Mouse (Mus musculus) ES-Bruce4 (cell line): Measurements from ENCODE around the gene Catsper3. TPM values are rescaled to one million over a fixed set of nuclear protein-coding genes. Genes with fewer than 3 reads are reported as not detected.

Source experiments
- H3K27ac ChIP-seq: 2 replicates; pipeline ENCODE4 v1.5.1; 2012; ENCODE audit warnings: low read length, inconsistent platforms; ENCODE audit not compliant: insufficient read depth
- H3K27me3 ChIP-seq: 2 replicates; pipeline ENCODE4 v1.6.1; 2012; ENCODE audit warnings: mild to moderate bottlenecking, low read length, inconsistent platforms; ENCODE audit not compliant: control insufficient read depth, poor library complexity, insufficient read depth, severe bottlenecking
- H3K36me3 ChIP-seq: 2 replicates; pipeline ENCODE4 v1.6.1; 2012; ENCODE audit warnings: inconsistent platforms, mild to moderate bottlenecking, low read length, moderate library complexity; ENCODE audit not compliant: control insufficient read depth, poor library complexity, insufficient read depth, severe bottlenecking
- H3K4me1 ChIP-seq: one replicate; pipeline ENCODE4 v1.8.1; 2011; ENCODE audit warnings: low read length; ENCODE audit not compliant: control insufficient read depth, insufficient read depth
- H3K4me3 ChIP-seq: 2 replicates; pipeline ENCODE4 v1.5.1; 2011; ENCODE audit warnings: low read depth, mild to moderate bottlenecking, low read length
- H3K9ac ChIP-seq: 2 replicates; pipeline ENCODE4 v1.6.1; 2012; ENCODE audit warnings: low read depth, mild to moderate bottlenecking, inconsistent platforms; ENCODE audit not compliant: poor library complexity, severe bottlenecking
- H3K9me3 ChIP-seq: replicated peaks from 2 replicates; pipeline ENCODE4 v1.6.1; 2012; ENCODE audit warnings: mild to moderate bottlenecking, low read length, inconsistent platforms; ENCODE audit not compliant: control insufficient read depth, poor library complexity, insufficient read depth, severe bottlenecking
- CTCF ChIP-seq: IDR thresholded peaks from one replicate; pipeline ENCODE4 v1.8.1; 2011; ENCODE audit warnings: low read depth, low read length
- EP300 ChIP-seq: IDR thresholded peaks from 2 replicates; pipeline ENCODE4 v1.6.1; 2011; ENCODE audit warnings: low read depth, low read length; ENCODE audit not compliant: insufficient read depth
- POLR2A ChIP-seq: IDR thresholded peaks from one replicate; pipeline ENCODE4 v1.8.1; 2011; ENCODE audit warnings: low read length; ENCODE audit not compliant: insufficient read depth
- polyA plus RNA-seq: library from polyadenylated mRNA; stranded (reverse); fragments of >200 nt; gene quantifications from 2 replicates; pipeline ENCODE4 v1.2.4, GENCODE M21; 2011; ENCODE audit warnings: low read depth; ENCODE audit not compliant: missing spikeins, insufficient read depth, insufficient read length

The Catsper3 gene
- polyA plus RNA-seq, 1 experiment: 0.61 TPM

DNA sequence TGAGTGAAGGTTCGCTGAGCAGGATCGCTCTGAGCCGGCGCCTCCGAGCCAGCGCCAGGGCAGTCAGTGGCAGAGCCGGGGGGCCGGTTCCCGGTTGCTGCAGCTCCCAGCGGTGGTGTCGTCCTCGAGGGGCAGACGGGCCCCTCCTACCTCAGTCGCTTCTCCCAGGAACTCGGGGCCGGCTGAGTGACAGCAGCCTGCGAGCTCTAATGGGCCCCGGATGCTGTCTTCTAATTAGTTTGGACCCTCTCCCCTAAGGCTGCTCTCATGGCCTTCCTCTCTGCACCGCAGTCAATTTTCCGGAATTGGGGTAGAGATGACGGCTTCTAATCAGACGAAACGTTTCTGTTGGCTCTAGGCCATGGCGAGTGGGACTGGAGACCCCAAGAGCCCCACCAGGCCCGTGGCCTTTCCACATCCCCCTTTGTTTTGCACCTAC is 47.4 kb downstream of the Catsper3 start:
- Histone ChIP-seq H3K4me1 (no peaks in the 10 kb centered on the region), H3K9me3 (no peaks in the 10 kb centered on the region), H3K27ac (no peak overlapping the region), H3K9ac (peak overlapping the region; percentile 75), H3K4me3 (peak overlapping the region; percentile 59), H3K27me3 (peaks cover 74% of the 10 kb centered on the region), H3K36me3 (no peaks in the 10 kb centered on the region)
- TF ChIP-seq CTCF (no peak), EP300 (no peak), POLR2A (no peak)

GRCm38 (mm10) chr13:55832602-55833001 is 48.2 kb downstream of the Catsper3 start:
- H3K9ac ChIP-seq: no peak overlapping the region
- no peaks in the 10 kb centered on the region for H3K4me1 ChIP-seq
- H3K36me3 ChIP-seq: no peaks in the 10 kb centered on the region
- H3K27me3 ChIP-seq: peaks cover 73% of the 10 kb centered on the region
- H3K4me3 ChIP-seq: no peak overlapping the region
- no peak overlapping the region for H3K27ac ChIP-seq
- H3K9me3 ChIP-seq: no peaks in the 10 kb centered on the region
- no peak for TF ChIP-seq EP300
- no peak for TF ChIP-seq POLR2A
- TF ChIP-seq CTCF: no peak

DNA sequence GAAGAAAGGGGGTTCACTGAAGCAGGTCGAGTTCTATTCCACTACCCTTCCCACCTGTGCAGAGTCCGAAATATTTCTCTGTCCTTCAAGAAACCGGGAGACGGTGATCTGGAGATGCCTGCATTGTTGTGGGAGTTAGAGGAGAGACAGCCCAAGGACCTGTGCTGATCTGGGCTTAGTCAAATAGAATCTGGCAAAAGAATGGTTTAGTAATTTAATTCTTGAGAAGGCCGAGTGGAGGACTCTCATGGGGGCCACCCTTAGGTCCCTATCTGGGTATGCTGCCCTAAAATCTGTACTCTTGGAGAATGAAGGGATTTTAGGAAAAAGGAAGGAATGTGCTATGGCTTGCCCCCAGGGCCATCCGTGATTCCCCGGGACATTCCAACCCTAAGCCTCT is 49.6 kb downstream of the Catsper3 start:
- H3K27ac ChIP-seq: no peak overlapping the region

GRCm38 (mm10) chr13:55834667-55835066 is 50.3 kb downstream of the Catsper3 start:
- TF ChIP-seq CTCF: no peak
- TF ChIP-seq EP300: no peak
- no peak for TF ChIP-seq POLR2A
- Histone ChIP-seq H3K36me3 (no peaks in the 10 kb centered on the region), H3K4me3 (no peak overlapping the region), H3K9ac (no peak overlapping the region), H3K4me1 (no peaks in the 10 kb centered on the region), H3K9me3 (no peaks in the 10 kb centered on the region), H3K27ac (no peak overlapping the region), H3K27me3 (peaks cover 62% of the 10 kb centered on the region)

More for the DNA sequence above, 49.6 kb downstream of the Catsper3 start:
- H3K9ac ChIP-seq: no peak overlapping the region
- no peaks in the 10 kb centered on the region for H3K4me1 ChIP-seq
- no peak for TF ChIP-seq POLR2A
- no peak for TF ChIP-seq EP300
- no peak for TF ChIP-seq CTCF
- no peaks in the 10 kb centered on the region for H3K36me3 ChIP-seq
- peaks cover 65% of the 10 kb centered on the region for H3K27me3 ChIP-seq
- H3K4me3 ChIP-seq: no peak overlapping the region
- H3K9me3 ChIP-seq: no peaks in the 10 kb centered on the region

- H3K9ac ChIP-seq: no peak overlapping the region
- TF ChIP-seq POLR2A: no peak
- TF ChIP-seq EP300: no peak
- TF ChIP-seq CTCF: no peak
- no peak overlapping the region for H3K27ac ChIP-seq
- no peaks in the 10 kb centered on the region for H3K9me3 ChIP-seq
- H3K27me3 ChIP-seq: peaks cover 54% of the 10 kb centered on the region
- peak overlapping the region; percentile 35 for H3K4me3 ChIP-seq
- no peaks in the 10 kb centered on the region for H3K4me1 ChIP-seq
- no peaks in the 10 kb centered on the region for H3K36me3 ChIP-seq
Measured at GRCm38 (mm10) chr13:55835548-55836097, 51.3 kb downstream of the Catsper3 start.

DNA sequence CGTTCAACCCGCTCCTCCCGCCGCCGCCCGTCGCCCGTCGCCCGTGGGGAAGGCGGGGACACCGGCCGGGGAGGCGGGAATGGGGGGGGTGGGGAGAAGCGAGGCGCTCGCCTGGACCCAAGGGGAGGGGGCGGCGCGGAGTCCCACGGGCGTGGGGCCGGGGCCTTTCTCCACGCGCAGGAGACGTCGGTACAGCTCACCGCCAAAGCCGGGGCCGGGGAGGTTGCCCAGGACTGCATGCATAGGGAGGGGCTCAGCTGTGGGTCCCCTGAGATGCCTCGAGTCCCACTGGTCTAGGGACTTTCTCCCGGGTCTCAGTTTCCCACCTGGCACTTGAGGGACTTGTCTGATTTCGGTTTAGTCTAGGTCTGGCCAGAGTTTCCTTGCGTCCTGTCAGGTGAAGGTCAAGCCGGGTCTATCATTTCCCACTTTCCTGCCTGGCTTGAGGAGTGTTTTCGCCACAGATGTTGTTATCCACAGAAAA is 51.8 kb downstream of the Catsper3 start, which contains the start of gene Pitx1:
Gene Pitx1, minus strand, starts transcription at position 51 of the 484 bp plus-strand sequence.
- H3K9ac ChIP-seq: no peak within 1 kb of the TSS
- H3K4me1 ChIP-seq: no peaks in the 10 kb centered on the region
- no peak within 1 kb of the TSS for H3K27ac ChIP-seq

More for the DNA sequence above, 51.8 kb downstream of the Catsper3 start, which contains the start of gene Pitx1:
- Histone ChIP-seq H3K4me3 (peak within 1 kb of the TSS; percentile 35), H3K36me3 (no peaks in the 10 kb centered on the region), H3K9me3 (no peaks in the 10 kb centered on the region), H3K27me3 (peaks cover 49% of the 10 kb centered on the region)
- TF ChIP-seq EP300: no peak
